Mouse (Mus musculus): ENCODE measurements around the gene G3bp1. TPM values are rescaled to one million over a fixed set of nuclear protein-coding genes. Genes with fewer than 3 reads are reported as not detected.
A peak's percentile ranks its signal among the peaks of the same experiment; 100 is the strongest.

G3bp1 gene
- polyA plus RNA-seq, 1 experiment from 2014 or later: 161 TPM

DNA sequence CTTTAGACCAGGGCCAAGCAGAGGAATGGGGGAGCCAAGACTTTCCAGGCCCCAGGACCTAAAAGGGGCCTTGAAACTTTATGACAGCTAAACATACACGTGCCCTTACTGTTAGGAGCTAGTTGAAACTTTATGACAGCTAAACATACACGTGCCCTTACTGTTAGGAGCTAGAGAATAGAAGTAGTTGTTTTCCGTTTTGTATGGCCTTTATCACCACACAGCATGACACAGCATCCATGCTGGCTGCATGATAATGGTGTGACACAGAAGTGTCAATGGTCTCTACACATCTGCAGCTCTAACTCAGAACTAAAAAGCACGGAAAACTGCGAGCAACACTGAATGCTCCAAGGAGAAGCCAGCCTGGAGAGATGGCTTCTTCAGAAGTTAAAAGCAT, 48.2 kb downstream of the G3bp1 start:
- 66% methylated on average over 5 of the region's 5 CpGs for WGBS
- H3K4me2 ChIP-seq (replicated peaks): no peak overlapping the region
- no peak for ATAC-seq (replicated peaks)
- no peak overlapping the region for H3K4me3 ChIP-seq
- no peak overlapping the region for H3K27ac ChIP-seq (replicated peaks)
- H3K27me3 ChIP-seq: no peaks in the 10 kb centered on the region
- H3K9me3 ChIP-seq: no peaks in the 10 kb centered on the region
- H3K4me1 ChIP-seq: peaks cover 3% of the 10 kb centered on the region; the same call in 1 of the 2 replicates
- no peak overlapping the region for H3K9ac ChIP-seq (replicated peaks)
- no peaks in the 10 kb centered on the region for H3K36me3 ChIP-seq

DNA sequence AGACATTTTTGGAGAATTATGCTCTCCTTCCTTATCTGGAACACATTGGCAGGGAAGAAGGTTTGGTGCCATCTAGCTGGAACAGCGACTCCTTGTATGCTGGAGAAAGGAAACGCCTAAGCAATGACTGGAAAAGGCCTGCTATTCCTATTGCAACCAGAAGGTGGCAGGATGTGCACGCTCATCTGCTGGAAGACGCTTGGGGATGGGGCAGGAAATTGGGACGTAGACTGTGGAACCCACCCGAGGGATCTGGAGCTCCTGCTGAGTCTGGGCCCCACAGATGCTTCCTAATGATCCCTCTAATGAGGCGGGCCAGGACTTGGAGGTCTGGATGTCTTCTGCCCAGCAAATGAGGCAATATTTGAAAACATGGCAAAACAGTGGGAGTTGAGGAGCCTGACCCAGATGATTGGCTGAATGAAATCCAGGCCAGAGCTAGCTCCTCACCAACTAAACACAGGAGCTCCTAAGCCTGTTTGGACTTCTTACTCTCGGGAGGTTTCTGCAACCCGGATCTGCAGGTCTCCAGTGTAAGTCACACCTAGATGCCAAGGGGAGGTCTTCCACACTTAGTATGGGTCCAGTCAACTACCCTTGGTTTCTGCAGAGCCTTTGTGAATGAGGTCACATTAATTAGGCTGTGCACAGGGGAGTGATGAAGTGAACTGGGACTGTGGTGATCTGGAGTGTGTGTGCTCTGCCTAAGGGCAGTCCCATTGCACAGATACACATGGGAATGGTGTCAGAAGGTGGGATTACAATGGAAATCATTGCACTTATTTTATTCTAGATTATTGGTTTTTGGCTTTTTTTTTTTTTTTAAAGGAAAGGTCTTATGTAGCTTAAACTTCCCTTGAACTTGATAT, 49.6 kb downstream of the G3bp1 start:
- H3K4me1 ChIP-seq: peaks cover 3% of the 10 kb centered on the region; the same call in 1 of the 2 replicates
- no peak overlapping the region for H3K9ac ChIP-seq (replicated peaks)
- no peaks in the 10 kb centered on the region for H3K27me3 ChIP-seq
- H3K27ac ChIP-seq (replicated peaks): no peak overlapping the region
- no peak overlapping the region for H3K4me3 ChIP-seq
- H3K9me3 ChIP-seq: no peaks in the 10 kb centered on the region
- no peaks in the 10 kb centered on the region for H3K36me3 ChIP-seq
- no peak overlapping the region; the same call in 1 of the 2 replicates for H3K4me2 ChIP-seq (replicated peaks)
- peak; percentile 85 for ATAC-seq (replicated peaks)
- WGBS: 5% methylated on average over 9 of the region's 9 CpGs

DNA sequence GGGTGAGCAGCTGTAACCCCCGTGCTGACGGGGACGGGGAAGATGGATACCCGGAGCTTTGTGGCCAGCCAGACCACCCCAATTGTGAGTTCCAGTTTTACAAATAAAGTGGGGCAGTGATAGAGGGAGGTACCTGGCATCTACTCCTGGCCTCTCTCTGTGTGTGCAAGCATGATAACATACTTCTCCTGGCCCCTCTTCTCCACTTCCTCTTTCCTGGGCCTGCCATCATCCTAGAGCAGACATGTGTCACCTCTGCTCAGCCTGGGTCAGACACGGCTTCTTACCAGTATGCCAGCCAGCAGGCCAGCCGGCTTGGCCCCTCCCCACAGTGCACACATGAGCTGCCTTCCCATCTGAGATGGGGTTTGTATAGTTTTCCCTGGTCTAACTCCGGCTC, 61.3 kb downstream of the G3bp1 start:
- H3K27ac ChIP-seq (replicated peaks): no peak overlapping the region
- H3K4me3 ChIP-seq: no peak overlapping the region
- H3K4me1 ChIP-seq: peaks cover 13% of the 10 kb centered on the region
- H3K9me3 ChIP-seq: no peaks in the 10 kb centered on the region
- WGBS: 88% methylated on average over 7 of the region's 7 CpGs
- no peaks in the 10 kb centered on the region for H3K27me3 ChIP-seq
- H3K4me2 ChIP-seq (replicated peaks): no peak overlapping the region
- ATAC-seq (replicated peaks): no peak
- no peaks in the 10 kb centered on the region for H3K36me3 ChIP-seq
- no peak overlapping the region for H3K9ac ChIP-seq (replicated peaks)

DNA sequence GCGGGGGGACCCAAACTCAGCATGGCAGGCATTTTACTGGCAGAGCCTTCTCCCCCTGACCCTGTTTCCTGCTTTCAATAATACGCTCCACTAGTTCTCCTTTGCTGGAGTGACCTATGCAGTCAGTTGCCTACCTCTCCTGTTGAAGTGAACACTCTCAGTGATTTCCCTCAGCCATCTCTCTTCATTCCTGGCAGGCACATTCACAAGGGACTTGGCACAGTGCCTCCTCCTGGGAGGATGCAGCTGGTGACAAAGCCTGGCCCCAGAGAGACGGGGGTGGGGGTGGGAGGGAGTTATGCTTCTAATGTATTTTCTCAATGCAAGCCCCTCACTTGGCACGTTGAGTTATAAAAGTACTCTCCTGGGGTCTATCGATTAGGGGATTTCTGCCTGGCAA, 63.9 kb downstream of the G3bp1 start:
- 25% methylated on average over 5 of the region's 5 CpGs for WGBS
- no peaks in the 10 kb centered on the region for H3K27me3 ChIP-seq
- peak overlapping the region; percentile 33; the same call in 1 of the 2 replicates for H3K27ac ChIP-seq (replicated peaks)
- H3K4me3 ChIP-seq: no peak overlapping the region
- peaks cover 13% of the 10 kb centered on the region for H3K4me1 ChIP-seq
- H3K36me3 ChIP-seq: no peaks in the 10 kb centered on the region
- H3K9me3 ChIP-seq: no peaks in the 10 kb centered on the region
- peak; percentile 78 for ATAC-seq (replicated peaks)
- H3K4me2 ChIP-seq (replicated peaks): no peak overlapping the region
- no peak overlapping the region for H3K9ac ChIP-seq (replicated peaks)

DNA sequence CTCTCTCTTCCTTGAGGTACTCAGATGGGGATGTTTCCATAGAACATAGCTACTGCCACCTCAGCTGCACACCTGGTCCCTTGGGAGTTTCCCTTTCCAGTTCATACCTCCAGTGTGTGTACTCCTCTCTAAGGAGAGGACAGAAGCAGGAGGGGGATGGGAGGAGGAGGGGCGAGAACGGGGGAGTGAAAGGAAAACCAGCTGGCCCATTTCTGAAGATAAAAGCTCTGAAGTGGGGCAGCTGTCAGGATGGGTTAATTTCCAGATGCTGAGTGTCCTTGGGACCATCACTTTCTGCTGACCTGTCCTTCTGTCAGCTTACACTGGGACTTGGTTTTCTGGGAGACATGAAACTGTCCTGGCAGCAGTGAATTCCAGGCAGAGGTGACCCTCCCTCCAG, 65.3 kb downstream of the G3bp1 start:
- WGBS: 51% methylated on average over 2 of the region's 2 CpGs
- ATAC-seq (replicated peaks): no peak
- no peaks in the 10 kb centered on the region for H3K27me3 ChIP-seq

DNA sequence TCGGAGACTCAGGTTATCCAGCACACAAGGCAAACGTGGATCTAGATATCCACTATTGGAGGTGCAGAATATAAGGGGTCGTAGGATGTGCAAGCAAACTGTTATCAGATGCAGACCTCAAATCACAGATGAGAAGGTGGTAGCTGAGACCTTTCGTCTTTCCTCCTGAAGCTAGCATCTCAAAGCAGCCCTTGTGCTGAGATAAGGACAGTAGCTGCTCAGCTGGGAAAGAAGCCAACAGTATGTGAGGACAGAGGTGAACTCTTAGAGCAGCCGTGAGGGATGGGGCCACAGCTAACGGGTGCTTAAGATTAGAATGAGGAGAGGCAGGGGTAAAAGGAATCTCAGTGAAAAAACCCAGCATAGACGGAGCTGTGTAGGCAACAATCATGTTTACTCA, 72.6 kb downstream of the G3bp1 start:
- H3K36me3 ChIP-seq: no peaks in the 10 kb centered on the region
- no peaks in the 10 kb centered on the region for H3K9me3 ChIP-seq
- no peak overlapping the region for H3K4me2 ChIP-seq (replicated peaks)
- no peaks in the 10 kb centered on the region for H3K4me1 ChIP-seq
- no peaks in the 10 kb centered on the region for H3K27me3 ChIP-seq
- ATAC-seq (replicated peaks): no peak
- H3K27ac ChIP-seq (replicated peaks): no peak overlapping the region
- 65% methylated on average over 7 of the region's 7 CpGs for WGBS
- no peak overlapping the region for H3K9ac ChIP-seq (replicated peaks)
- no peak overlapping the region for H3K4me3 ChIP-seq

More for the DNA sequence above, 65.3 kb downstream of the G3bp1 start:
- no peak overlapping the region for H3K4me3 ChIP-seq
- no peak overlapping the region for H3K9ac ChIP-seq (replicated peaks)
- no peaks in the 10 kb centered on the region for H3K36me3 ChIP-seq
- H3K4me1 ChIP-seq: peaks cover 13% of the 10 kb centered on the region
- no peak overlapping the region for H3K4me2 ChIP-seq (replicated peaks)
- no peak overlapping the region for H3K27ac ChIP-seq (replicated peaks)
- no peaks in the 10 kb centered on the region for H3K9me3 ChIP-seq

DNA sequence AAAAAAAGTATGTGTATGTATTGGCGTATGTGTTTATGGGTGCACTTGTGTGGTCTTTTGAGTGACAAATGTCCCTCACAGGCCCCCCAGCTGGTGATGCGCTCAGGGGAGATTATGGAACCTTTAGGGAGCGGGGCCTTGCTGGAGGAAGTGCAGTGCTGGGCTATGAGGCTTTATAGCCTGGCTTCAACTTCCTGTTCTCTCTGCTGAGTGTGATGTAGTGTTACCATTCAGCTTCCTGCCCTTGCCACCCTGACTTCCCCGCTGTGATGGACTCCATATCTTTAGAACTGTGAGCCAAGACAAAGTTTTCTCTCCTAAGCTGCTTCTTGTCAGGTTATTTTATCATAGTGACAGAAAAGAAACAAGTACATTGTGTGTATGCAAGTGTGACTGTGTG, 73.2 kb downstream of the G3bp1 start:
- H3K4me3 ChIP-seq: no peak overlapping the region
- no peak overlapping the region for H3K9ac ChIP-seq (replicated peaks)
- no peaks in the 10 kb centered on the region for H3K9me3 ChIP-seq
- no peaks in the 10 kb centered on the region for H3K4me1 ChIP-seq
- H3K27me3 ChIP-seq: no peaks in the 10 kb centered on the region
- ATAC-seq (replicated peaks): no peak
- 78% methylated on average over 4 of the region's 4 CpGs for WGBS
- H3K4me2 ChIP-seq (replicated peaks): no peak overlapping the region
- H3K27ac ChIP-seq (replicated peaks): no peak overlapping the region
- no peaks in the 10 kb centered on the region for H3K36me3 ChIP-seq

DNA sequence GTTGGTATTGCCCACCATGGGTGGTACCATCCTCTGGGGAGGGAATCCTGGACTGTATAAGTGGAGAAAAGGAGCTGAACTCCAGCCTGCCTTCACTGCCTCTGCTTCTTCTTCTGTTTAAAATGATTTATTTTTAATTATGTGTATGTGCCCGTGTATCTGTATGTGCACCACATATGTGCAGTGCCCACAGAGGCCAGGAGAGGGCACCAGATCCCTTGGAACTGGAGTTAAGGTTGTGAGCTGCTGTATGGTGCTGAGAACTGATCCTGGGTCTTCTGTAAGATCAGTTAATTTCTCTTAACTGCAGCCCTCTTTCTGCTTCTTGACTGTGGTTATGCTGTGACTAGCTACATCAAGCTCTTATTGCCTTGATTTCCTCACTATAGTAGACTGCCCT, 76.2 kb downstream of the G3bp1 start:
- Histone ChIP-seq H3K9me3 (no peaks in the 10 kb centered on the region), H3K27ac (replicated peaks) (no peak overlapping the region), H3K9ac (replicated peaks) (no peak overlapping the region), H3K36me3 (no peaks in the 10 kb centered on the region), H3K27me3 (no peaks in the 10 kb centered on the region), H3K4me2 (replicated peaks) (no peak overlapping the region), H3K4me1 (no peaks in the 10 kb centered on the region), H3K4me3 (no peak overlapping the region)
- ATAC-seq (replicated peaks): no peak
- 75% methylated on average over 1 of the region's 1 CpGs for WGBS

Small RNA genes lying within 50 kb of the gene (microRNA-seq; reads per million reads assigned to microRNA genes)
- gene Mir7652: not detected

Other genes starting within 250 kb of the G3bp1 start
- gene Fat2, start 133.1 kb upstream of the G3bp1 start, polyA plus RNA-seq (2015; fragmentation: Nextera tagmentation; extraction: Ambion mirVana): 0.03 TPM in 2 replicates
- gene Sparc, start 46.5 kb upstream of the G3bp1 start, polyA plus RNA-seq (2015; fragmentation: Nextera tagmentation; extraction: Ambion mirVana): 320 and 352 TPM in 2 replicates
- gene Atox1, start 8.4 kb upstream of the G3bp1 start, polyA plus RNA-seq (2015; fragmentation: Nextera tagmentation; extraction: Ambion mirVana): 257 and 262 TPM in 2 replicates
- not detected in 2 replicates for gene Glra1, start 138.5 kb downstream of the G3bp1 start, polyA plus RNA-seq (2015; fragmentation: Nextera tagmentation; extraction: Ambion mirVana)

Data from forebrain, embryonic 15.5 days (tissue).